In genomic region chr1:171343922-171344677, GRCm38 (mm10) we compare ENCODE assay signal across 8 mouse cellular contexts. TPM values are rescaled to one million over a fixed set of nuclear protein-coding genes. Genes with fewer than 3 reads are reported as not detected.
DNase-seq lines count a peak whose midpoint lies in the region; ATAC-seq lines count a peak whose summit lies in the region.

No protein-coding gene starts in this region.

- DNase-seq in CD4-positive, CD25-positive, alpha-beta regulatory T cell, adult 2 months (ENCODE audit: low read depth, low spot score) = peak; percentile 42
- DNase-seq in urinary bladder, postnatal 14 days (ENCODE audit: low spot score) = peak; percentile 52
- DNase-seq in urinary bladder, postnatal 4 days (ENCODE audit: low spot score in 2 of 2) = no peak
- peak; percentile 82 for DNase-seq in kidney, adult 11 months
- DNase-seq in yolk sac, embryonic 10.5 days (ENCODE audit: low spot score) = peak; percentile 50
- DNase-seq in ovary, postnatal 14 days (ENCODE audit: low spot score) = no peak

- no peak overlapping the region for H3K27ac ChIP-seq in lung, embryonic 16.5 days (ENCODE audit: low read length)

- WGBS in lung, embryonic 16.5 days = 73% methylated on average over 9 of the region's 9 CpGs

- no peak for ATAC-seq in CD4-positive, CD25-positive, alpha-beta regulatory T cell, adult 4 months
- 0 out of 2 replicates have a peak, but pooled peaks have one; percentile 13 for ATAC-seq in lung, embryonic 16.5 days (ENCODE audit: low read depth)

- H3K36me3 ChIP-seq in lung, embryonic 16.5 days (ENCODE audit: control insufficient read depth, insufficient read depth, low read length) = peaks cover 25% of the 10 kb centered on the region

- H3K9ac ChIP-seq in lung, embryonic 16.5 days (ENCODE audit: low read length) = no peak overlapping the region

- H3K4me1 ChIP-seq in lung, embryonic 16.5 days (replicated peaks; ENCODE audit: control insufficient read depth, insufficient read depth, low read length) = peaks cover 11% of the 10 kb centered on the region

- no peak overlapping the region for H3K4me3 ChIP-seq in lung, embryonic 16.5 days (ENCODE audit: low read length)

- H3K9me3 ChIP-seq in lung, embryonic 16.5 days (ENCODE audit: control insufficient read depth, low read length) = peaks cover 4% of the 10 kb centered on the region; the same call in 1 of the 2 replicates

- peak overlapping the region; percentile 81 for H3K4me2 ChIP-seq in lung, embryonic 16.5 days (ENCODE audit: low read depth, low read length)

- H3K27me3 ChIP-seq in lung, embryonic 16.5 days (ENCODE audit: control insufficient read depth, insufficient read depth, low read depth, low read length) = no peaks in the 10 kb centered on the region

RNA-seq across cellular contexts. Expression of gene Nit1, which starts 1.3 kb away (rescaled TPM):
- 10 to 100 TPM; 31.7 to 40.3 TPM for polyA plus RNA-seq in CD4-positive, CD25-positive, alpha-beta regulatory T cell, adult 4 months (2017; shearing (Covaris generic))
- polyA plus RNA-seq in lung, embryonic 16.5 days (2015; fragmentation: Nextera tagmentation; extraction: Ambion mirVana) = 43.5 and 44.9 TPM in 2 replicates

RNA-seq across cellular contexts. Expression of gene Pfdn2, which starts 1.4 kb away (rescaled TPM):
- polyA plus RNA-seq in CD4-positive, CD25-positive, alpha-beta regulatory T cell, adult 4 months (2017; shearing (Covaris generic)) = 10 to 100 TPM; 69.6 to 75.8 TPM
- polyA plus RNA-seq in lung, embryonic 16.5 days (2015; fragmentation: Nextera tagmentation; extraction: Ambion mirVana) = 86.4 and 99.8 TPM in 2 replicates

RNA-seq across cellular contexts. Expression of gene Dedd, which starts 15.2 kb away (rescaled TPM):
- polyA plus RNA-seq in CD4-positive, CD25-positive, alpha-beta regulatory T cell, adult 4 months (2017; shearing (Covaris generic)) = 10 to 100 TPM; 36.8 to 43.8 TPM
- polyA plus RNA-seq in lung, embryonic 16.5 days (2015; fragmentation: Nextera tagmentation; extraction: Ambion mirVana) = 52.0 and 52.1 TPM in 2 replicates

RNA-seq across cellular contexts. Expression of gene Klhdc9, which starts 16.5 kb away (rescaled TPM):
- under 1 TPM; 0.36 to 0.72 TPM for polyA plus RNA-seq in CD4-positive, CD25-positive, alpha-beta regulatory T cell, adult 4 months (2017; shearing (Covaris generic))
- polyA plus RNA-seq in lung, embryonic 16.5 days (2015; fragmentation: Nextera tagmentation; extraction: Ambion mirVana) = 3.8 and 4.4 TPM in 2 replicates

RNA-seq across cellular contexts. Expression of gene Nectin4, which starts 25.8 kb away (rescaled TPM):
- polyA plus RNA-seq in CD4-positive, CD25-positive, alpha-beta regulatory T cell, adult 4 months (2017; shearing (Covaris generic)) = under 1 TPM in 1 of 2 experiments, not detected in 1; 0.12 TPM
- polyA plus RNA-seq in lung, embryonic 16.5 days (2015; fragmentation: Nextera tagmentation; extraction: Ambion mirVana) = 7.4 and 9.4 TPM in 2 replicates

Comparison
In these comparisons a context has a peak if more than half of its experiments do, and no peak if none do; other contexts are left out.
1. DNase-seq: peak in CD4-positive, CD25-positive, alpha-beta regulatory T cell, adult 2 months (single experiment), urinary bladder, postnatal 14 days (single experiment), kidney, adult 11 months (single experiment) and yolk sac, embryonic 10.5 days (single experiment); none in urinary bladder, postnatal 4 days (0 of 2) and ovary, postnatal 14 days (single experiment).